Comparison of ENCODE assay signal across 20 mouse cellular contexts in the genomic region with DNA sequence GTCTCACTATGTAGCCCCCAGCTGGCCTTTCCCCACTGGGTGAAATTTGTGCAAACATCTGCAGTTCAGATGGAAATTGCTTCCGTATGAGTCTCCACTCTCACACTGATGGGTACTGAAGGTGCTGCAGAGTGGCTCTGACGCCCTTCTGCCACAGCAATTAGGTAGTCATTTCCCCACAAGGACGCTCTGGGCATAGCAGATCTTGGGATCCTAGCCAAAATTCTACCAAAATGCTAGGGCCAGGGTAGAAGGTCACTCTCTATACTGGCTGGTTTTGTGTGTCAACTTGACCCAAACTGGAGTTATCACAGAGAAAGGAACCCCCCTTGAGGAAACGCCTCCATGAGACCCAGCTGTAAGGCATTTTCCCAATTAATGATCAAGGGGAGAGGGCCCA. TPM values are rescaled to one million over a fixed set of nuclear protein-coding genes. Genes with fewer than 3 reads are reported as not detected.
A peak's percentile ranks its signal among the peaks of the same experiment; 100 is the strongest.
DNase-seq lines count a peak whose midpoint lies in the region.
"Had no signal": no experiment of that assay in that cellular context is flagged by ENCODE, and none has a peak within 500 bp of the region (broad histone marks: within the 10 kb centered on the region; RNA-seq: fewer than 3 reads in every experiment).

No protein-coding gene starts in this region.

- peak; percentile 70 for DNase-seq in adrenal gland, adult 8-10 months
- DNase-seq in adrenal gland, adult 18-20 months (ENCODE audit: low spot score in 2 of 2) = no peak
- DNase-seq in adrenal gland, postnatal 10 days = peak; percentile 61
- peak; percentile 56 for DNase-seq in adrenal gland, postnatal 14 days
- no peak for DNase-seq in liver
- no peak for DNase-seq in gastrocnemius, adult 8-10 months (ENCODE audit: low spot score in 2 of 2)
- DNase-seq: cerebellum, adult 11 months; cerebellum, adult 2 months; cerebellum, adult 9-11 months; cerebellum, postnatal 25 days; forebrain, postnatal 0 days; gastrocnemius, postnatal 10 days; gastrocnemius, postnatal 36 days; heart, adult 2 months; heart, postnatal 14 days; heart, postnatal 4 days had no signal

RNA-seq across cellular contexts. Expression of gene Fuom, which starts 1.8 kb away (rescaled TPM):
- 10 to 100 TPM; 36.0 to 65.5 (median 43.9) TPM for total RNA-seq in adrenal gland, adult 8-10 months (2022)
- total RNA-seq in adrenal gland, adult 18-20 months (2021) = 10 to 100 TPM; 55.7 to 64.0 TPM
- total RNA-seq in adrenal gland, postnatal 10 days (2021) = 10 to 100 TPM; 82.5 to 99.0 TPM
- total RNA-seq in adrenal gland, postnatal 14 days (2021) = 70.4 and 79.8 TPM in 2 replicates
- 10 to 100 TPM; 28.9 to 41.2 (median 36.3) TPM for total RNA-seq in gastrocnemius, adult 8-10 months (2022)

RNA-seq across cellular contexts. Expression of gene Prap1, which starts 10.8 kb away (rescaled TPM):
- not detected for total RNA-seq in adrenal gland, adult 8-10 months (2022)
- not detected for total RNA-seq in adrenal gland, adult 18-20 months (2021)
- not detected for total RNA-seq in adrenal gland, postnatal 10 days (2021)
- total RNA-seq in adrenal gland, postnatal 14 days (2021) = not detected in 2 replicates
- not detected for total RNA-seq in gastrocnemius, adult 8-10 months (2022)
- total RNA-seq: common myeloid progenitor, adult 5-6 weeks; forebrain, postnatal 0 days; gastrocnemius, postnatal 10 days; gastrocnemius, postnatal 36 days; granulocyte monocyte progenitor cell, adult 5-6 weeks; heart, adult 2 months; heart, postnatal 14 days; heart, postnatal 4 days; hindbrain, postnatal 0 days; MEL had no signal

RNA-seq across cellular contexts. Expression of gene Paox, which starts 11.6 kb away (rescaled TPM):
- total RNA-seq in adrenal gland, adult 8-10 months (2022) = 10 to 100 TPM in 3 of 4 experiments, 1 to 10 TPM in 1; 9.6 to 19.7 (median 13.8) TPM
- total RNA-seq in adrenal gland, adult 18-20 months (2021) = 10 to 100 TPM; 15.1 to 16.8 TPM
- total RNA-seq in adrenal gland, postnatal 10 days (2021) = 10 to 100 TPM; 21.2 to 25.1 TPM
- 20.8 and 23.6 TPM in 2 replicates for total RNA-seq in adrenal gland, postnatal 14 days (2021)
- total RNA-seq in gastrocnemius, adult 8-10 months (2022) = 1 to 10 TPM; 1.5 to 4.3 (median 4.1) TPM
- total RNA-seq: MEL had no signal

RNA-seq across cellular contexts. Expression of gene Echs1, which starts 12.3 kb away (rescaled TPM):
- 100 to 1,000 TPM; 229 to 495 (median 382) TPM for total RNA-seq in adrenal gland, adult 8-10 months (2022)
- total RNA-seq in adrenal gland, adult 18-20 months (2021) = 100 to 1,000 TPM; 472 to 511 TPM
- total RNA-seq in adrenal gland, postnatal 10 days (2021) = 100 to 1,000 TPM; 600 to 610 TPM
- 536 and 571 TPM in 2 replicates for total RNA-seq in adrenal gland, postnatal 14 days (2021)
- total RNA-seq in gastrocnemius, adult 8-10 months (2022) = 100 to 1,000 TPM; 113 to 159 (median 136) TPM

RNA-seq across cellular contexts. Expression of gene Caly, which starts 21.7 kb away (rescaled TPM):
- total RNA-seq in adrenal gland, adult 8-10 months (2022) = 10 to 100 TPM in 2 of 4 experiments, 1 to 10 TPM in 2; 5.8 to 13.8 (median 11.0) TPM
- total RNA-seq in adrenal gland, adult 18-20 months (2021) = 1 to 10 TPM; 6.2 to 7.5 TPM
- 1 to 10 TPM; 4.9 to 6.6 TPM for total RNA-seq in adrenal gland, postnatal 10 days (2021)
- 6.8 and 7.7 TPM in 2 replicates for total RNA-seq in adrenal gland, postnatal 14 days (2021)
- total RNA-seq in gastrocnemius, adult 8-10 months (2022) = under 1 TPM; 0.29 to 0.78 (median 0.47) TPM
- total RNA-seq: common myeloid progenitor, adult 5-6 weeks; heart, postnatal 14 days; MEL had no signal

Comparison
In these comparisons a context has a peak if more than half of its experiments do, and no peak if none do; other contexts are left out.
1. DNase-seq: peak in adrenal gland, adult 8-10 months (single experiment), adrenal gland, postnatal 10 days (single experiment) and adrenal gland, postnatal 14 days (single experiment); none in adrenal gland, adult 18-20 months (0 of 2), liver (single experiment) and gastrocnemius, adult 8-10 months (0 of 2).